Comparison of ENCODE assay signal across 7 mouse cellular contexts in the genomic region with DNA sequence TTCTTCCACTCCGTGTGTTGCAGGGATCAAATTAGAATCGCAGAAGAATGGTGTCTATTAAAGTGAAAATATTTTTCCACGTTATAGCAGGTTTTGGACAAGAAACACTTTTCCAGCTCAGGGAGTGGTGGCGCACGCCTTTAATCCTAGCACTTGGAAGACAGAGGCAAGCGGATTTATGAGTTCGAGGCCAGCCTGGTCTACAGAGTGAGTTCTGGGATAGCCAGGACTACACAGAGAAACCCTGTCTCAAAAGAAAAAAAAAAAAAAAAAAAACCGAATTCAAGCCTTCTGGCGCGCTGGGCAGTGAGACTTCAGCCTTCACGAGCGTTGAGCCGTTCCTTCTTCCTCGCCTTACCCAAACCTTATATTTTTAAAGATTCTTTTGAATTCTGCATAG. TPM values are rescaled to one million over a fixed set of nuclear protein-coding genes. Genes with fewer than 3 reads are reported as not detected.
DNase-seq lines count a peak whose midpoint lies in the region; ATAC-seq and TF ChIP-seq lines count a peak whose summit lies in the region.

No protein-coding gene starts in this region.

- 9% methylated on average over 14 of the region's 14 CpGs for WGBS in hindbrain, embryonic 12.5 days
- WGBS in midbrain, embryonic 12.5 days, result 10% methylated on average over 14 of the region's 14 CpGs
- WGBS in cerebellum, adult 2 months, result 59% methylated on average over 14 of the region's 14 CpGs

- H3K4me3 ChIP-seq in hindbrain, embryonic 12.5 days, result peak overlapping the region; percentile 47
- peak overlapping the region; percentile 26 for H3K4me3 ChIP-seq in midbrain, embryonic 12.5 days
- H3K4me3 ChIP-seq in cerebellum, adult 2 months (replicated peaks; ENCODE audit: insufficient read depth, low read depth, low read length), result no peak overlapping the region

- H3K9me3 ChIP-seq in hindbrain, embryonic 12.5 days (replicated peaks), result no peaks in the 10 kb centered on the region
- no peaks in the 10 kb centered on the region for H3K9me3 ChIP-seq in midbrain, embryonic 12.5 days

- peak; percentile 40 for DNase-seq in ES-CJ7 (ENCODE audit: low read depth, low spot score)
- peak; percentile 40 for DNase-seq in R1 (ENCODE audit: low read depth, low spot score)
- DNase-seq in cerebellum, adult 8-10 months, result no peak
- no peak for DNase-seq in cerebellum, adult 2 months
- DNase-seq in gastrocnemius, postnatal 14 days, result no peak

- peak overlapping the region; percentile 56 for H3K4me2 ChIP-seq in hindbrain, embryonic 12.5 days (replicated peaks)
- H3K4me2 ChIP-seq in midbrain, embryonic 12.5 days (replicated peaks), result peak overlapping the region; percentile 55

- H3K36me3 ChIP-seq in hindbrain, embryonic 12.5 days, result no peaks in the 10 kb centered on the region
- no peaks in the 10 kb centered on the region for H3K36me3 ChIP-seq in midbrain, embryonic 12.5 days

- no peak for ATAC-seq in hindbrain, embryonic 12.5 days (ENCODE audit: low FRiP score)
- no peak for ATAC-seq in midbrain, embryonic 12.5 days (ENCODE audit: low FRiP score, low read depth)

- H3K9ac ChIP-seq in hindbrain, embryonic 12.5 days, result no peak overlapping the region
- H3K9ac ChIP-seq in midbrain, embryonic 12.5 days (replicated peaks), result no peak overlapping the region

- intact Hi-C loops in gastrocnemius, postnatal 14 days (cut with DNase I; ENCODE audit: low total_unique reads), result no loop called here

- H3K27ac ChIP-seq in hindbrain, embryonic 12.5 days, result no peak overlapping the region
- H3K27ac ChIP-seq in midbrain, embryonic 12.5 days (replicated peaks), result no peak overlapping the region
- H3K27ac ChIP-seq in cerebellum, adult 2 months (ENCODE audit: insufficient read depth, low read length), result no peak overlapping the region

- H3K4me1 ChIP-seq in hindbrain, embryonic 12.5 days, result peaks cover 4% of the 10 kb centered on the region
- peaks cover 9% of the 10 kb centered on the region; the same call in 1 of the 2 replicates for H3K4me1 ChIP-seq in midbrain, embryonic 12.5 days
- H3K4me1 ChIP-seq in cerebellum, adult 2 months (ENCODE audit: control insufficient read depth, insufficient read depth, low read length), result peaks cover 6% of the 10 kb centered on the region

- no peak for TF ChIP-seq CTCF in cerebellum, adult 2 months (IDR thresholded peaks at IDR 0.05; ENCODE audit: borderline replicate concordance, insufficient read depth, low read depth, low read length)

- no peak for TF ChIP-seq POLR2A in cerebellum, adult 2 months (IDR thresholded peaks at IDR 0.05; ENCODE audit: borderline replicate concordance, insufficient read depth, low read length)

- H3K27me3 ChIP-seq in hindbrain, embryonic 12.5 days, result peaks cover 27% of the 10 kb centered on the region
- H3K27me3 ChIP-seq in midbrain, embryonic 12.5 days, result peaks cover 51% of the 10 kb centered on the region
- H3K27me3 ChIP-seq in cerebellum, adult 2 months (ENCODE audit: control insufficient read depth, insufficient read depth, low read length), result no peaks in the 10 kb centered on the region

RNA-seq across cellular contexts. Expression of a gene that starts 17.2 kb away (rescaled TPM):
- 41.4 and 46.7 TPM in 2 replicates for polyA plus RNA-seq in hindbrain, embryonic 12.5 days (2016; fragmentation: Nextera tagmentation; extraction: Ambion mirVana)
- polyA plus RNA-seq in midbrain, embryonic 12.5 days (2016; fragmentation: Nextera tagmentation; extraction: Ambion mirVana), result 38.3 and 50.1 TPM in 2 replicates
- polyA plus RNA-seq in cerebellum, adult 2 months (2012; rRNA removed), result 38.8 and 39.1 TPM in 2 replicates
- 10 to 100 TPM; 43.5 to 43.6 TPM for total RNA-seq in gastrocnemius, postnatal 14 days (2021)

RNA-seq across cellular contexts. Expression of a gene that starts 38.9 kb away (rescaled TPM):
- 5.0 and 5.3 TPM in 2 replicates for polyA plus RNA-seq in hindbrain, embryonic 12.5 days (2016; fragmentation: Nextera tagmentation; extraction: Ambion mirVana)
- polyA plus RNA-seq in midbrain, embryonic 12.5 days (2016; fragmentation: Nextera tagmentation; extraction: Ambion mirVana), result 11.7 and 19.2 TPM in 2 replicates
- 1.6 and 2.0 TPM in 2 replicates for polyA plus RNA-seq in cerebellum, adult 2 months (2012; rRNA removed)
- total RNA-seq in gastrocnemius, postnatal 14 days (2021), result under 1 TPM; 0.24 to 0.29 TPM

RNA-seq across cellular contexts. Expression of a gene that starts 51.2 kb away (rescaled TPM):
- 692 and 752 TPM in 2 replicates for polyA plus RNA-seq in hindbrain, embryonic 12.5 days (2016; fragmentation: Nextera tagmentation; extraction: Ambion mirVana)
- polyA plus RNA-seq in midbrain, embryonic 12.5 days (2016; fragmentation: Nextera tagmentation; extraction: Ambion mirVana), result 707 and 785 TPM in 2 replicates
- 538 and 547 TPM in 2 replicates for polyA plus RNA-seq in cerebellum, adult 2 months (2012; rRNA removed)
- 1,000 to 10,000 TPM; 1,012 to 1,143 TPM for total RNA-seq in gastrocnemius, postnatal 14 days (2021)

RNA-seq across cellular contexts. Expression of a gene that starts 57.3 kb away (rescaled TPM):
- polyA plus RNA-seq in hindbrain, embryonic 12.5 days (2016; fragmentation: Nextera tagmentation; extraction: Ambion mirVana), result 68.1 and 69.0 TPM in 2 replicates
- 70.7 and 75.8 TPM in 2 replicates for polyA plus RNA-seq in midbrain, embryonic 12.5 days (2016; fragmentation: Nextera tagmentation; extraction: Ambion mirVana)
- polyA plus RNA-seq in cerebellum, adult 2 months (2012; rRNA removed), result 22.6 and 22.9 TPM in 2 replicates
- total RNA-seq in gastrocnemius, postnatal 14 days (2021), result 10 to 100 TPM; 37.9 to 55.4 TPM

Comparison
In these comparisons a context has a peak if more than half of its experiments do, and no peak if none do; other contexts are left out.
1. DNase-seq: peak in ES-CJ7 (single experiment) and R1 (single experiment); none in cerebellum, adult 8-10 months (single experiment), cerebellum, adult 2 months (0 of 2) and gastrocnemius, postnatal 14 days (single experiment).